Mouse (Mus musculus) thymus, postnatal 4 days (tissue): ENCODE results near the gene Esyt3.

ENCODE experiments used
- DNase-seq: peaks from one replicate; pipeline ENCODE4 v3.0.0; 2021

Gene Esyt3

GRCm38 (mm10) chr9:99353390-99353789 is 5.0 kb downstream of the Esyt3 start:
- DNase-seq: no peak

GRCm38 (mm10) chr9:99352964-99353363 is 5.4 kb downstream of the Esyt3 start:
- no peak for DNase-seq

- DNase-seq: no peak
These were observed 13.0 kb downstream of the Esyt3 start for GRCm38 (mm10) chr9:99345351-99345792.

GRCm38 (mm10) chr9:99341600-99341999 is 16.8 kb downstream of the Esyt3 start:
- DNase-seq: no peak

- no peak for DNase-seq
These were observed 18.2 kb downstream of the Esyt3 start for GRCm38 (mm10) chr9:99340126-99340525.

- no peak for DNase-seq
These were observed 19.2 kb downstream of the Esyt3 start for GRCm38 (mm10) chr9:99339182-99339581.

DNA sequence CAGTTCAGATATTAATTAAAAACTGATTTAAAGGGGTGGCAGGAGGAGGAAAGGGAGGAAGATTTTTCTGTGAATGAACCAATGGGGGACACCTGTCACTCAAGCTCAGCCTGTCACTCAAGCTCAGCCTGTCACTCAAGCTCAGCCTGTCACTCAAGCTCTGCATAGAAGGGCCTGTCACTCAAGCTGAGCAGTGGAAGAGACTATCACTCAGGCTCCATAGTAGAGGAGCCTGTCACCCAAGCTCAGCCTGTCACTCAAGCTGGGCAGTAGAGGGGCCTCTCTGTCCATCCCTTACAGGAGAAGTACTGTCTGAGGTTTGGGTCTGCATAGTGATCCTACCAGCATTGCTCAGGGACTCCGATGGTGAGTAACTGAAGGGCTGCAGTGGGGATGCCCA is 20.1 kb downstream of the Esyt3 start:
- no peak for DNase-seq

- DNase-seq: no peak
These were observed 21.8 kb downstream of the Esyt3 start for GRCm38 (mm10) chr9:99336538-99336937.

GRCm38 (mm10) chr9:99326881-99327280 is 31.5 kb downstream of the Esyt3 start:
- no peak for DNase-seq

DNA sequence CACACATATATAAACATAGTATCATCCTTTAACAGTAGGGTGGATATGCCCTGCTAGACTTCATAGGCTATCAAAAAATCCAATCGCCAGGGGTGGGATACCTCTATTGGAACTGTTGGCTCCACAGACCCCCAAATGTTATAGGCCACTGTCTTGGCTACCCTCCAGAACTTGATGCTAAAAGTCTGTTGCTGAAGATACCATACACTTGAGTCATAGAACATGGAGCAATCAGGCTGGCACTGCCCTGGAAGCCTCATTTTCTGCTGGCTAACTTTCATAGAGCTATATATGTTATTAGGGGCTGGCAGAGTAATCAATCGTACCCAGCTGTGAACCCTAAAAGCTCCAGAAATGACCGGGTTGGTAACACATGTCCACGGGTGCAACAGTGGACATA is 32.4 kb downstream of the Esyt3 start:
- DNase-seq: no peak

- DNase-seq: no peak
These were observed 33.0 kb downstream of the Esyt3 start for GRCm38 (mm10) chr9:99325208-99325929.

- no peak for DNase-seq
These were observed 38.4 kb downstream of the Esyt3 start for GRCm38 (mm10) chr9:99320006-99320405.

DNA sequence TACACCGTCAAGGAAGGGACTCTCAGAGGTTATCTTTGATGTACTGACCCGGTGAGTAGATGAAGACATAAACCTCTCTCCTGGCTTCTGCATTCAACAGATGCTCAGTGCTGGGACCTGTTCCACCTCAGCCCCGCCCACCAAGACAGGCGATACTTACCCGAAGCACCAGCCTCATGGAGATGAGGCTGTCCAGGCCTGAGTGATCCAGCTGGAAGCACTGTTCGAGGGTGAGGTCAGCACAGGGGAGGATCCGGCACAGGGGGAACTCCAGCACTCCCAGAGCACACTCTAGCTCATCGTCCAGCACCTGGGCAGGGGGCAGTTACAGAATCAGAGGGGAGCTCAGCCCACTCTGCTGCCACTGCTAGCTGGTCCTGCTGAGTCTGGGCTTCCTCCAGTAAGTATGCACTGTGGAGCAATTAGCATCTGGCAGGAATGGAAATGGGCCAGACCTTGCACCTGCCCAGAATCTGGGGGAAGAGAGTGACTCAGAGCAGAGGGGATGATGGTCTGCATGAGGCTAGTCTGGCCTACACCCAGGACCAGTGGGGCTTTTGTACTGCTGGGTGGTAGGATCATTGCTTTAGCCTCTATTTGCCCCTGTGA is 38.9 kb downstream of the Esyt3 start:
- DNase-seq: no peak

DNA sequence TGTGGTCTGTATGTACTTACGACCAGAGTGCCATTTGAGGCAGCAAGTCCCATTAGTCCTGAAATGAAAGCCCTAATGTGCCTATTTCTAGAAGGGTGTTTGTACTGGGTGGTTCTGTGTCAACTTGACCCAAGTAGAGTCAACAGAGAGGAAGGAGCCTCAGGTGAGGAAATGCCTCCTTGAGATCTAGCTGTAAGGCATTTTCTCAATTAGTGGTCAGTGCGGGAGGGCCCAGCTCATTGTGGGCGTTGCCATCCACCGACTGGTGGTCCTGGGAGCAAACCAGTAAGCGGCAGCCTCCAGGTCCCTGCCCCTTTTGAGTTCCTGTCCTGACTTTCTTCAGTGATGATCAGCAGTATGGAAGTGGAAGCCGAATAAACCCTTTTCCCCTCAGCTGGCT is 52.1 kb downstream of the Esyt3 start:
- no peak for DNase-seq

DNA sequence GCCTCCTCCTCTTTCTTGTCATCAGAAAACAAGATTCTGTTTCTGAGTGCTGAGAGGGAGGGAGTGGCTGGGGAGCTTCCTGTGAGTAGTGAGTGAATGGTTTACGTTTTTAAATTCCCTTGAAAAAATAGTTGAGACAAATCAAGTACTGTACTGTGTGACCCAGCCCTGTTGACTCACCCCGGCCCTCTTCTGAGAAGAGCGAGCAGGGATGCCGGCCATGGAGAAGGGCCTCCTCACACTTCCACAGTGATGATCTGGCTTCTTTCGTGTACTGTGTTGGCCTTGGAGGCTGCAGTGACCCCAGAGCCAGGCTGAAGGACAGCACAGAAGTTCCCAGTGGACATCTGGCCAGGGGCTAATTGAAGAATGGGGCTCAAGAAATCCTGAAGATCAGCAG is 54.1 kb downstream of the Esyt3 start:
- no peak for DNase-seq
